Mouse (Mus musculus) ES-E14 (cell line): Measurements from ENCODE around the gene Cul1.

Experiments
- CHD2 ChIP-seq: IDR thresholded peaks from 2 replicates; pipeline ENCODE4 v1.6.1; 2014; ENCODE audit warnings: mild to moderate bottlenecking, low read depth, low read length, inconsistent platforms
- HCFC1 ChIP-seq: IDR thresholded peaks from 2 replicates; pipeline ENCODE4 v1.6.1; 2012; ENCODE audit warnings: low read length, inconsistent platforms, borderline replicate concordance; ENCODE audit not compliant: insufficient read depth
- MAFK ChIP-seq: IDR thresholded peaks from 2 replicates; pipeline ENCODE4 v1.6.1; 2014; ENCODE audit warnings: mild to moderate bottlenecking, low read depth, low read length, inconsistent platforms; ENCODE audit not compliant: insufficient read depth
- ZC3H11A ChIP-seq: IDR thresholded peaks from 2 replicates; pipeline ENCODE4 v1.6.1; 2012; ENCODE audit warnings: low read depth, mild to moderate bottlenecking, inconsistent platforms, low read length, borderline replicate concordance
- ZNF384 ChIP-seq: IDR thresholded peaks from 2 replicates; pipeline ENCODE4 v1.6.1; 2012; ENCODE audit warnings: low read depth, low read length, inconsistent platforms

DNA sequence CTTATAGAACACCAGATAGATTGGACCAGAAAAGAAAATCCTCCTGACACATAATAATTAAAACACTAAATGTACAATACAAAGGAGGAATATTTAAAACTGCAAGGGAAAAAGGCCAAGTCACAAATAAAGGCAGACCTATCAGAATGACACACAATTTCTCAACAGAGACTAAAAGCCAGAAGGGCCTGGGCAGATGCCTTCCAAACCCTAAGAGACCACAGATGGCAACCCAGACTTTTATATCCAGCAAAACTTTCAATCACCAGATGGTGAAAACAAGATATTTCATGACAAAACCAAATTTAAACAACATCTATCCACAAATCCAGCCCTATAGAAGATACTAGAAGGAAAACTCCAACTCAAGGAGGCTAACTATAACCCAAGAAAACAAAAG is 33.0 kb upstream of the Cul1 start:
- TF ChIP-seq HCFC1 (no peak), CHD2 (no peak), MAFK (no peak), ZC3H11A (no peak), ZNF384 (no peak)
